Mouse (Mus musculus) heart, adult 2 months (tissue): Measurements from ENCODE around the gene Eif3m.
"Not testable (repeated sequence)": the region's sequence is repeated elsewhere in the genome, so short reads cannot be mapped to it uniquely, and the experiment has no call there.

Experiments
- CTCF ChIP-seq: fragments of 200-600 bp; IDR thresholded peaks from 2 replicates; pipeline ENCODE4 v1.8.1; 2022; ENCODE audit warnings: antibody characterized with exemption, mild to moderate bottlenecking, moderate library complexity
- EP300 ChIP-seq: fragments of 200-500 bp; IDR thresholded peaks from 2 replicates; pipeline ENCODE4 v1.6.1; 2011; ENCODE audit warnings: low read depth, low read length, control low read depth; ENCODE audit not compliant: insufficient read depth
- POLR2A ChIP-seq: fragments of 200-500 bp; IDR thresholded peaks from 2 replicates; pipeline ENCODE4 v1.6.1; 2011; ENCODE audit warnings: mild to moderate bottlenecking, low read depth, low read length, control low read depth; ENCODE audit not compliant: insufficient read depth

GRCm38 (mm10) chr2:105025610-105026009 lies 8.7 kb upstream of the Eif3m start:
- TF ChIP-seq CTCF, EP300, POLR2A: not testable (repeated sequence)
